Mouse (Mus musculus): ENCODE results near the gene Cxadr. TPM values are rescaled to one million over a fixed set of nuclear protein-coding genes. Genes with fewer than 3 reads are reported as not detected.
A peak's percentile ranks its signal among the peaks of the same experiment; 100 is the strongest.

The Cxadr gene
- total and polyA plus RNA-seq, 3 experiments: 0.33 TPM; not detected in 2

DNA sequence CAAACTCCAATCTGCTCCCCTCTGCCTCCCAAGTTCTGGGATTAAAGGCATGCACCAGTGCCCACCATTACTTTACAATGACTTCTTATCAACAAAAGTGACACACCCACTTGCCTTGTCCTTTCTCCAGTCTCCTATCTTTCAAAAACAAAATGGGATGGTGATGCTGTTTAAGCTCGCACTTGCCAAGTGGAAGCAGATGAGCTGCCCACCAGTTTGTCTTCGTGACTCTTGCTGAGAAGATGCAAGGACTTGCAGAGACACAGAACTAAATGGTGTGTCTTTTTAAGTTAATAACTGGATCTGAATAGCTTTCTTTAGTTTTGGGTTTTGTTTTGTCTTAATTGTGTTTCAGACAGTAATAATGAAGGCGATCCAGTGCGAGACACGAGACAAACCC, 41.5 kb downstream of the Cxadr start:
- TF ChIP-seq CHD1 (IDR thresholded peaks at IDR 0.05; ENCODE audit: low read depth, low read length): no peak
- TF ChIP-seq E2F4 (IDR thresholded peaks at IDR 0.05; ENCODE audit: borderline replicate concordance, low read depth, low read length): no peak
- TF ChIP-seq JUND (IDR thresholded peaks at IDR 0.05; ENCODE audit: low read depth, low read length): no peak
- TF ChIP-seq POLR2AphosphoS2 (IDR thresholded peaks at IDR 0.05; ENCODE audit: low read length): no peak
- TF ChIP-seq TCF12 (IDR thresholded peaks at IDR 0.05; ENCODE audit: low read depth, low read length): no peak
- TF ChIP-seq TBP (IDR thresholded peaks at IDR 0.05; ENCODE audit: low read depth, low read length): no peak
- TF ChIP-seq CHD2 (IDR thresholded peaks at IDR 0.05; ENCODE audit: low read length): no peak
- no peak for TF ChIP-seq RCOR1 (IDR thresholded peaks at IDR 0.05; ENCODE audit: low read depth, low read length)
- Histone ChIP-seq H3K27ac (ENCODE audit: control insufficient read depth, low read depth, low read length) (no peak overlapping the region), H3K9ac (ENCODE audit: control insufficient read depth, low read depth, low read length, poor library complexity, severe bottlenecking) (no peak overlapping the region), H3K4me1 (ENCODE audit: control insufficient read depth in 1 of 2, insufficient read depth in 2 of 2, low read length in 2 of 2) (no peaks in the 10 kb centered on the region), H3K4me3 (ENCODE audit: control insufficient read depth in 1 of 2, insufficient read depth in 1 of 2, low read depth in 2 of 2, low read length in 2 of 2) (no peak overlapping the region), H3K79me2 (ENCODE audit: control insufficient read depth, insufficient read depth, low read length, poor library complexity) (no peaks in the 10 kb centered on the region), H3K9me3 (replicated peaks; ENCODE audit: insufficient read depth, low read length) (no peaks in the 10 kb centered on the region), H3K36me3 (ENCODE audit: control insufficient read depth in 1 of 2, insufficient read depth in 2 of 2, low read length in 2 of 2) (no peaks in the 10 kb centered on the region; a peak in 1 of 4 replicates), H3K27me3 (ENCODE audit: control insufficient read depth in 1 of 2, insufficient read depth in 2 of 2, low read length in 2 of 2) (no peaks in the 10 kb centered on the region)
- no peak for DNase-seq (ENCODE audit: low read depth, low spot score)

GRCm38 (mm10) chr16:78343792-78344191, 42.5 kb downstream of the Cxadr start:
- no peaks in the 10 kb centered on the region for H3K4me1 ChIP-seq (ENCODE audit: control insufficient read depth in 1 of 2, insufficient read depth in 2 of 2, low read length in 2 of 2)
- H3K79me2 ChIP-seq (ENCODE audit: control insufficient read depth, insufficient read depth, low read length, poor library complexity): no peaks in the 10 kb centered on the region
- no peaks in the 10 kb centered on the region for H3K9me3 ChIP-seq (replicated peaks; ENCODE audit: insufficient read depth, low read length)
- no peaks in the 10 kb centered on the region for H3K27me3 ChIP-seq (ENCODE audit: control insufficient read depth in 1 of 2, insufficient read depth in 2 of 2, low read length in 2 of 2)
- TF ChIP-seq MEF2A (IDR thresholded peaks at IDR 0.05; ENCODE audit: extremely low read depth, insufficient replicate concordance, low read depth, low read length, poor library complexity, severe bottlenecking) (no peak), MAZ (IDR thresholded peaks at IDR 0.05; ENCODE audit: low read depth, low read length) (no peak), TCF12 (IDR thresholded peaks at IDR 0.05; ENCODE audit: low read depth, low read length) (no peak), TAL1 (IDR thresholded peaks at IDR 0.05; ENCODE audit: low read length) (no peak), MAFK (IDR thresholded peaks at IDR 0.05; ENCODE audit: borderline replicate concordance, low read depth, low read length) (no peak), MXI1 (IDR thresholded peaks at IDR 0.05; ENCODE audit: low read depth, low read length) (no peak), ZMIZ1 (IDR thresholded peaks at IDR 0.05; ENCODE audit: low read depth, low read length) (no peak), RCOR1 (IDR thresholded peaks at IDR 0.05; ENCODE audit: low read depth, low read length) (no peak)
- no peak overlapping the region for H3K4me3 ChIP-seq (ENCODE audit: control insufficient read depth in 1 of 2, insufficient read depth in 1 of 2, low read depth in 2 of 2, low read length in 2 of 2)
- no peak overlapping the region for H3K9ac ChIP-seq (ENCODE audit: control insufficient read depth, low read depth, low read length, poor library complexity, severe bottlenecking)
- no peak overlapping the region for H3K27ac ChIP-seq (ENCODE audit: control insufficient read depth, low read depth, low read length)
- no peak for DNase-seq (ENCODE audit: low read depth, low spot score)
- H3K36me3 ChIP-seq (ENCODE audit: control insufficient read depth in 1 of 2, insufficient read depth in 2 of 2, low read length in 2 of 2): no peaks in the 10 kb centered on the region; a peak in 1 of 4 replicates

- no peaks in the 10 kb centered on the region for H3K4me1 ChIP-seq (ENCODE audit: control insufficient read depth in 1 of 2, insufficient read depth in 2 of 2, low read length in 2 of 2)
- H3K79me2 ChIP-seq (ENCODE audit: control insufficient read depth, insufficient read depth, low read length, poor library complexity): no peaks in the 10 kb centered on the region
- no peaks in the 10 kb centered on the region; a peak in 1 of 4 replicates for H3K36me3 ChIP-seq (ENCODE audit: control insufficient read depth in 1 of 2, insufficient read depth in 2 of 2, low read length in 2 of 2)
- H3K27me3 ChIP-seq (ENCODE audit: control insufficient read depth in 1 of 2, insufficient read depth in 2 of 2, low read length in 2 of 2): no peaks in the 10 kb centered on the region
- H3K27ac ChIP-seq (ENCODE audit: control insufficient read depth, low read depth, low read length): no peak overlapping the region
- no peaks in the 10 kb centered on the region for H3K9me3 ChIP-seq (replicated peaks; ENCODE audit: insufficient read depth, low read length)
- peak in 1 of 3 experiments; percentile 62; a peak in 2 of 6 replicates for TF ChIP-seq CTCF (IDR thresholded peaks at IDR 0.05 in 2 of 3, conservative IDR thresholded peaks at IDR 0.05 in 1 of 3; ENCODE audit: control insufficient read depth in 1 of 3, insufficient read depth in 1 of 3, low read depth in 2 of 3, low read length in 3 of 3, poor library complexity in 1 of 3, severe bottlenecking in 1 of 3)
- no peak for TF ChIP-seq CHD1 (IDR thresholded peaks at IDR 0.05; ENCODE audit: low read depth, low read length)
- peak; percentile 64 for TF ChIP-seq ZC3H11A (IDR thresholded peaks at IDR 0.05; ENCODE audit: low read depth, low read length)
- TF ChIP-seq RAD21 (IDR thresholded peaks at IDR 0.05; ENCODE audit: low read depth, low read length): peak; percentile 75
- peak; percentile 77 for TF ChIP-seq SMC3 (IDR thresholded peaks at IDR 0.05; ENCODE audit: low read depth, low read length)
- DNase-seq (ENCODE audit: low read depth, low spot score): peak; percentile 31
- H3K4me3 ChIP-seq (ENCODE audit: control insufficient read depth in 1 of 2, insufficient read depth in 1 of 2, low read depth in 2 of 2, low read length in 2 of 2): no peak overlapping the region
- H3K9ac ChIP-seq (ENCODE audit: control insufficient read depth, low read depth, low read length, poor library complexity, severe bottlenecking): no peak overlapping the region
Observed at GRCm38 (mm10) chr16:78346662-78347327, 45.5 kb downstream of the Cxadr start.
